Comparison of ENCODE assay signal across 8 mouse cellular contexts in genomic region chr7:16045538-16045937, GRCm38 (mm10). TPM values are rescaled to one million over a fixed set of nuclear protein-coding genes. Genes with fewer than 3 reads are reported as not detected.
DNase-seq lines count a peak whose midpoint lies in the region; ATAC-seq and TF ChIP-seq lines count a peak whose summit lies in the region.

No protein-coding gene starts in this region.

- no peak for ATAC-seq in kidney, postnatal 0 days (replicated peaks; ENCODE audit: low FRiP score, low read depth)
- ATAC-seq in hindbrain, embryonic 15.5 days (ENCODE audit: low FRiP score, low read depth): no peak
- no peak for ATAC-seq in midbrain, postnatal 0 days (ENCODE audit: low FRiP score)
- no peak for ATAC-seq in granulocyte monocyte progenitor cell, adult 5-6 weeks (replicated peaks; ENCODE audit: poor library complexity, severe bottlenecking)

- WGBS in kidney, postnatal 0 days: 51% methylated on average over 2 of the region's 2 CpGs
- WGBS in embryonic facial prominence, embryonic 10.5 days: 49% methylated on average over 2 of the region's 2 CpGs
- 68% methylated on average over 2 of the region's 2 CpGs for WGBS in hindbrain, embryonic 15.5 days
- WGBS in midbrain, postnatal 0 days: 58% methylated on average over 2 of the region's 2 CpGs

- DNase-seq in kidney, postnatal 0 days (ENCODE audit: low spot score): no peak
- DNase-seq in kidney, postnatal 4 days: no peak
- DNase-seq in embryonic facial prominence, embryonic 10.5 days (ENCODE audit: low spot score): no peak
- no peak for DNase-seq in midbrain, postnatal 0 days (ENCODE audit: low spot score)
- DNase-seq in urinary bladder, postnatal 36 days (ENCODE audit: low spot score in 2 of 2): no peak
- DNase-seq in gastrocnemius, postnatal 10 days: no peak

- no peak overlapping the region for H3K4me3 ChIP-seq in kidney, postnatal 0 days (replicated peaks; ENCODE audit: low read depth, low read length)
- peak overlapping the region; percentile 87 for H3K4me3 ChIP-seq in embryonic facial prominence, embryonic 10.5 days
- H3K4me3 ChIP-seq in hindbrain, embryonic 15.5 days: peak overlapping the region; percentile 84
- H3K4me3 ChIP-seq in midbrain, postnatal 0 days (ENCODE audit: low read depth, low read length): peak overlapping the region; percentile 85; the same call in 1 of the 2 replicates

- no peak overlapping the region for H3K9ac ChIP-seq in kidney, postnatal 0 days (ENCODE audit: low read depth, low read length)
- peak overlapping the region; percentile 98; the same call in 1 of the 2 replicates for H3K9ac ChIP-seq in hindbrain, embryonic 15.5 days
- H3K9ac ChIP-seq in midbrain, postnatal 0 days (replicated peaks; ENCODE audit: low read length, poor library complexity, severe bottlenecking): peak overlapping the region; percentile 98; the same call in 1 of the 2 replicates

- H3K27ac ChIP-seq in kidney, postnatal 0 days: peak overlapping the region; percentile 97
- peak overlapping the region; percentile 98 for H3K27ac ChIP-seq in embryonic facial prominence, embryonic 10.5 days (replicated peaks)
- peak overlapping the region; percentile 99 for H3K27ac ChIP-seq in hindbrain, embryonic 15.5 days (replicated peaks)
- H3K27ac ChIP-seq in midbrain, postnatal 0 days (ENCODE audit: low read depth, low read length): no peak overlapping the region; the same call in 1 of the 2 replicates

- H3K27me3 ChIP-seq in kidney, postnatal 0 days (ENCODE audit: insufficient read depth, low read length): no peaks in the 10 kb centered on the region
- H3K27me3 ChIP-seq in embryonic facial prominence, embryonic 10.5 days (replicated peaks; ENCODE audit: low read depth, poor library complexity, severe bottlenecking): no peaks in the 10 kb centered on the region
- no peaks in the 10 kb centered on the region for H3K27me3 ChIP-seq in hindbrain, embryonic 15.5 days
- H3K27me3 ChIP-seq in midbrain, postnatal 0 days (ENCODE audit: insufficient read depth, low read length): no peaks in the 10 kb centered on the region

- TF ChIP-seq CTCF in kidney, postnatal 0 days (IDR thresholded peaks at IDR 0.05; ENCODE audit: low read depth): no peak
- no peak for TF ChIP-seq CTCF in midbrain, postnatal 0 days (IDR thresholded peaks at IDR 0.05)

- H3K9me3 ChIP-seq in kidney, postnatal 0 days (replicated peaks; ENCODE audit: low read length): no peaks in the 10 kb centered on the region
- H3K9me3 ChIP-seq in embryonic facial prominence, embryonic 10.5 days: no peaks in the 10 kb centered on the region
- H3K9me3 ChIP-seq in hindbrain, embryonic 15.5 days: no peaks in the 10 kb centered on the region
- no peaks in the 10 kb centered on the region for H3K9me3 ChIP-seq in midbrain, postnatal 0 days (ENCODE audit: low read length)

- H3K36me3 ChIP-seq in kidney, postnatal 0 days (ENCODE audit: insufficient read depth, low read length): no peaks in the 10 kb centered on the region
- peaks cover 19% of the 10 kb centered on the region for H3K36me3 ChIP-seq in embryonic facial prominence, embryonic 10.5 days (replicated peaks)
- H3K36me3 ChIP-seq in hindbrain, embryonic 15.5 days: no peaks in the 10 kb centered on the region
- 0 out of 2 replicates have a peak, but pooled peaks cover 2% of the 10 kb centered on the region for H3K36me3 ChIP-seq in midbrain, postnatal 0 days (ENCODE audit: insufficient read depth, low read length)

- H3K4me1 ChIP-seq in kidney, postnatal 0 days (replicated peaks; ENCODE audit: insufficient read depth, low read length): peaks cover 40% of the 10 kb centered on the region
- H3K4me1 ChIP-seq in embryonic facial prominence, embryonic 10.5 days: peaks cover 57% of the 10 kb centered on the region
- peaks cover 60% of the 10 kb centered on the region for H3K4me1 ChIP-seq in hindbrain, embryonic 15.5 days (replicated peaks)
- H3K4me1 ChIP-seq in midbrain, postnatal 0 days (ENCODE audit: insufficient read depth, low read length): peaks cover 21% of the 10 kb centered on the region; the same call in 1 of the 2 replicates

- H3K4me2 ChIP-seq in kidney, postnatal 0 days (ENCODE audit: low read length): peak overlapping the region; percentile 89; the same call in 1 of the 2 replicates
- peak overlapping the region; percentile 83 for H3K4me2 ChIP-seq in hindbrain, embryonic 15.5 days
- H3K4me2 ChIP-seq in midbrain, postnatal 0 days (ENCODE audit: low read depth, low read length, poor library complexity, severe bottlenecking): peak overlapping the region; percentile 80

RNA-seq across cellular contexts. Expression of gene Bicra, which starts 2.2 kb away (rescaled TPM):
- 3.2 and 3.3 TPM in 2 replicates for polyA plus RNA-seq in kidney, postnatal 0 days (2015; fragmentation: Nextera tagmentation; extraction: Ambion mirVana)
- 8.9 and 9.2 TPM in 2 replicates for polyA plus RNA-seq in embryonic facial prominence, embryonic 10.5 days (2016; fragmentation: Nextera tagmentation; extraction: Ambion mirVana)
- 7.5 and 8.7 TPM in 2 replicates for polyA plus RNA-seq in hindbrain, embryonic 15.5 days (2015; fragmentation: Nextera tagmentation; extraction: Ambion mirVana)
- 6.3 and 7.0 TPM in 2 replicates for total RNA-seq in midbrain, postnatal 0 days (2014; rRNA removed)
- polyA plus RNA-seq in midbrain, postnatal 0 days (2015; fragmentation: Nextera tagmentation; extraction: Ambion mirVana): 3.1 and 4.1 TPM in 2 replicates
- total RNA-seq in gastrocnemius, postnatal 10 days (2021): 10 to 100 TPM in 1 of 2 experiments, 1 to 10 TPM in 1; 8.2 to 11.5 TPM
- 12.2 and 21.8 TPM in 2 replicates for total RNA-seq in granulocyte monocyte progenitor cell, adult 5-6 weeks (2014; fragmentation: Nextera tagmentation)
- total RNA-seq in granulocyte monocyte progenitor cell, adult 5-6 weeks (2017): 0.34 and 0.93 TPM in 2 replicates

RNA-seq across cellular contexts. Expression of gene Zfp541, which starts 16.1 kb away (rescaled TPM):
- polyA plus RNA-seq in kidney, postnatal 0 days (2015; fragmentation: Nextera tagmentation; extraction: Ambion mirVana): 0.05 TPM in 2 replicates
- 0.05 TPM in 1 of 2 replicates, not detected in the other for polyA plus RNA-seq in embryonic facial prominence, embryonic 10.5 days (2016; fragmentation: Nextera tagmentation; extraction: Ambion mirVana)
- 0.06 and 0.26 TPM in 2 replicates for polyA plus RNA-seq in hindbrain, embryonic 15.5 days (2015; fragmentation: Nextera tagmentation; extraction: Ambion mirVana)
- 0.14 and 0.33 TPM in 2 replicates for total RNA-seq in midbrain, postnatal 0 days (2014; rRNA removed)
- 0.15 TPM in 2 replicates for polyA plus RNA-seq in midbrain, postnatal 0 days (2015; fragmentation: Nextera tagmentation; extraction: Ambion mirVana)
- not detected for total RNA-seq in gastrocnemius, postnatal 10 days (2021)
- total RNA-seq in granulocyte monocyte progenitor cell, adult 5-6 weeks (2014; fragmentation: Nextera tagmentation): not detected in 2 replicates
- total RNA-seq in granulocyte monocyte progenitor cell, adult 5-6 weeks (2017): 0.31 TPM in 1 of 2 replicates, not detected in the other

RNA-seq across cellular contexts. Expression of gene Napa, which starts 52.7 kb away (rescaled TPM):
- 178 and 193 TPM in 2 replicates for polyA plus RNA-seq in kidney, postnatal 0 days (2015; fragmentation: Nextera tagmentation; extraction: Ambion mirVana)
- polyA plus RNA-seq in embryonic facial prominence, embryonic 10.5 days (2016; fragmentation: Nextera tagmentation; extraction: Ambion mirVana): 200 and 202 TPM in 2 replicates
- polyA plus RNA-seq in hindbrain, embryonic 15.5 days (2015; fragmentation: Nextera tagmentation; extraction: Ambion mirVana): 218 and 239 TPM in 2 replicates
- total RNA-seq in midbrain, postnatal 0 days (2014; rRNA removed): 375 and 403 TPM in 2 replicates
- 236 and 258 TPM in 2 replicates for polyA plus RNA-seq in midbrain, postnatal 0 days (2015; fragmentation: Nextera tagmentation; extraction: Ambion mirVana)
- 100 to 1,000 TPM; 123 to 145 TPM for total RNA-seq in gastrocnemius, postnatal 10 days (2021)
- total RNA-seq in granulocyte monocyte progenitor cell, adult 5-6 weeks (2014; fragmentation: Nextera tagmentation): 81.0 and 105 TPM in 2 replicates
- total RNA-seq in granulocyte monocyte progenitor cell, adult 5-6 weeks (2017): 38.5 and 39.5 TPM in 2 replicates
